Mouse (Mus musculus) limb, embryonic 13.5 days (tissue): ENCODE results near the gene Hs2st1. TPM values are rescaled to one million over a fixed set of nuclear protein-coding genes. Genes with fewer than 3 reads are reported as not detected.

Experiments
- ATAC-seq: fragments of 200-750 bp; cut with Nextera tagmentation; 2 replicates; pipeline ENCODE4 v1.8.0; 2017; ENCODE audit warnings: low read depth, moderate number of reproducible peaks, moderate TSS enrichment; ENCODE audit not compliant: low FRiP score
- H3K27ac ChIP-seq: fragments of 300-500 bp; sonication (generic); 2 replicates; pipeline ENCODE4 v1.5.1; 2015; ENCODE audit warnings: inconsistent platforms, mild to moderate bottlenecking, moderate library complexity
- H3K27me3 ChIP-seq: fragments of 300-500 bp; sonication (generic); 2 replicates; pipeline ENCODE4 v1.6.1; 2015; ENCODE audit warnings: mild to moderate bottlenecking, inconsistent platforms
- H3K36me3 ChIP-seq: fragments of 300-500 bp; sonication (generic); 2 replicates; pipeline ENCODE4 v1.6.1; 2015; ENCODE audit warnings: inconsistent platforms, mild to moderate bottlenecking, moderate library complexity
- H3K4me1 ChIP-seq: fragments of 300-500 bp; sonication (generic); 2 replicates; pipeline ENCODE4 v1.6.1; 2015; ENCODE audit warnings: inconsistent platforms
- H3K4me2 ChIP-seq: fragments of 300-500 bp; sonication (generic); replicated peaks from 2 replicates; pipeline ENCODE4 v1.6.1; 2015; ENCODE audit warnings: inconsistent platforms, mild to moderate bottlenecking, moderate library complexity
- H3K4me3 ChIP-seq: fragments of 300-500 bp; sonication (generic); 2 replicates; pipeline ENCODE4 v1.5.1; 2015; ENCODE audit warnings: moderate library complexity, mild to moderate bottlenecking, inconsistent platforms
- H3K9ac ChIP-seq: fragments of 300-500 bp; sonication (generic); 2 replicates; pipeline ENCODE4 v1.6.1; 2015; ENCODE audit warnings: mild to moderate bottlenecking, inconsistent platforms
- H3K9me3 ChIP-seq: fragments of 300-500 bp; sonication (generic); 2 replicates; pipeline ENCODE4 v1.6.1; 2016; ENCODE audit warnings: inconsistent platforms
- WGBS: fragments of 180-500 bp; shearing (Covaris S2); methylation state at CpG from one replicate; pipeline ENCODE4 v1.1.7; 2015; 5-methylcytosine and 5-hydroxymethylcytosine counted together
- polyA plus RNA-seq: library from polyadenylated mRNA; unstranded; fragments of >200 nt; fragmentation: Nextera tagmentation; extraction: Ambion mirVana; gene quantifications from 2 replicates; pipeline ENCODE4 v1.2.1, GENCODE M21; 2015

Gene Hs2st1
- polyA plus RNA-seq, 1 experiment from 2014 or later = 16.0 TPM

- ATAC-seq = no peak
- H3K9ac ChIP-seq = no peak overlapping the region
- H3K9me3 ChIP-seq = no peaks in the 10 kb centered on the region
- H3K36me3 ChIP-seq = no peaks in the 10 kb centered on the region
- no peak overlapping the region for H3K27ac ChIP-seq
- WGBS = 76% methylated on average over 22 of the region's 22 CpGs
- H3K4me2 ChIP-seq = no peak overlapping the region
- no peak overlapping the region for H3K4me3 ChIP-seq
- H3K4me1 ChIP-seq = peaks cover 33% of the 10 kb centered on the region
- no peaks in the 10 kb centered on the region for H3K27me3 ChIP-seq
These were observed 8.3 kb downstream of the Hs2st1 start for GRCm38 (mm10) chr3:144561511-144562250.

- Histone ChIP-seq H3K9me3 (no peaks in the 10 kb centered on the region), H3K9ac (no peak overlapping the region), H3K4me1 (peaks cover 38% of the 10 kb centered on the region), H3K4me2 (peak overlapping the region; percentile 32), H3K27ac (peak overlapping the region; percentile 44; the same call in 1 of the 2 replicates), H3K4me3 (no peak overlapping the region), H3K27me3 (no peaks in the 10 kb centered on the region), H3K36me3 (no peaks in the 10 kb centered on the region)
- ATAC-seq = peak; percentile 44
- 43% methylated on average over 5 of the region's 5 CpGs for WGBS
These were observed 11.7 kb downstream of the Hs2st1 start for GRCm38 (mm10) chr3:144558274-144558673.

GRCm38 (mm10) chr3:144556625-144557324 lies 13.2 kb downstream of the Hs2st1 start:
- H3K4me3 ChIP-seq = peak overlapping the region; percentile 15
- no peaks in the 10 kb centered on the region for H3K36me3 ChIP-seq
- no peaks in the 10 kb centered on the region for H3K9me3 ChIP-seq
- 7% methylated on average over 16 of the region's 16 CpGs for WGBS
- H3K4me2 ChIP-seq = peak overlapping the region; percentile 50
- ATAC-seq = no peak
- peak overlapping the region; percentile 35; the same call in 1 of the 2 replicates for H3K9ac ChIP-seq
- H3K4me1 ChIP-seq = peaks cover 47% of the 10 kb centered on the region
- no peak overlapping the region for H3K27ac ChIP-seq
- H3K27me3 ChIP-seq = no peaks in the 10 kb centered on the region

GRCm38 (mm10) chr3:144555144-144555543 lies 14.8 kb downstream of the Hs2st1 start:
- peaks cover 50% of the 10 kb centered on the region for H3K4me1 ChIP-seq
- WGBS = 91% methylated on average over 7 of the region's 7 CpGs
- no peak overlapping the region for H3K9ac ChIP-seq
- H3K27ac ChIP-seq = no peak overlapping the region
- H3K4me2 ChIP-seq = no peak overlapping the region
- H3K9me3 ChIP-seq = no peaks in the 10 kb centered on the region
- no peaks in the 10 kb centered on the region for H3K27me3 ChIP-seq
- no peaks in the 10 kb centered on the region for H3K36me3 ChIP-seq
- ATAC-seq = no peak
- H3K4me3 ChIP-seq = no peak overlapping the region

GRCm38 (mm10) chr3:144554503-144554902 lies 15.5 kb downstream of the Hs2st1 start:
- Histone ChIP-seq H3K4me2 (no peak overlapping the region), H3K9me3 (no peaks in the 10 kb centered on the region)

GRCm38 (mm10) chr3:144553942-144554341 lies 16.0 kb downstream of the Hs2st1 start:
- H3K27me3 ChIP-seq = no peaks in the 10 kb centered on the region
- no peak overlapping the region for H3K9ac ChIP-seq
- H3K9me3 ChIP-seq = no peaks in the 10 kb centered on the region
- no peak overlapping the region for H3K4me2 ChIP-seq
- H3K4me3 ChIP-seq = no peak overlapping the region
- no peak for ATAC-seq
- no peaks in the 10 kb centered on the region for H3K36me3 ChIP-seq
- 66% methylated on average over 7 of the region's 7 CpGs for WGBS
- peaks cover 42% of the 10 kb centered on the region for H3K4me1 ChIP-seq
- no peak overlapping the region for H3K27ac ChIP-seq

More at GRCm38 (mm10) chr3:144554503-144554902, 15.5 kb downstream of the Hs2st1 start:
- Histone ChIP-seq H3K4me1 (peaks cover 47% of the 10 kb centered on the region), H3K27ac (no peak overlapping the region), H3K36me3 (no peaks in the 10 kb centered on the region), H3K4me3 (no peak overlapping the region), H3K9ac (no peak overlapping the region), H3K27me3 (no peaks in the 10 kb centered on the region)
- 74% methylated on average over 9 of the region's 9 CpGs for WGBS
- no peak for ATAC-seq

- H3K9ac ChIP-seq = no peak overlapping the region
- WGBS = 73% methylated on average over 4 of the region's 4 CpGs
- no peaks in the 10 kb centered on the region for H3K36me3 ChIP-seq
- no peak overlapping the region for H3K4me3 ChIP-seq
- peak overlapping the region; percentile 58; the same call in 1 of the 2 replicates for H3K27ac ChIP-seq
- no peak overlapping the region for H3K4me2 ChIP-seq
- H3K9me3 ChIP-seq = no peaks in the 10 kb centered on the region
- H3K27me3 ChIP-seq = no peaks in the 10 kb centered on the region
- H3K4me1 ChIP-seq = peaks cover 30% of the 10 kb centered on the region
- ATAC-seq = no peak
These were observed 18.6 kb downstream of the Hs2st1 start for GRCm38 (mm10) chr3:144551416-144551815.

- no peaks in the 10 kb centered on the region for H3K9me3 ChIP-seq
- no peak overlapping the region for H3K4me2 ChIP-seq
- H3K27ac ChIP-seq = no peak overlapping the region
- no peaks in the 10 kb centered on the region for H3K27me3 ChIP-seq
- H3K4me3 ChIP-seq = no peak overlapping the region
- 88% methylated on average over 5 of the region's 5 CpGs for WGBS
- H3K4me1 ChIP-seq = peaks cover 35% of the 10 kb centered on the region
- ATAC-seq = no peak
- no peaks in the 10 kb centered on the region for H3K36me3 ChIP-seq
- H3K9ac ChIP-seq = no peak overlapping the region
These were observed 19.3 kb downstream of the Hs2st1 start for GRCm38 (mm10) chr3:144550659-144551058.

- Histone ChIP-seq H3K27me3 (no peaks in the 10 kb centered on the region), H3K4me1 (peaks cover 41% of the 10 kb centered on the region), H3K27ac (no peak overlapping the region), H3K4me3 (no peak overlapping the region), H3K36me3 (no peaks in the 10 kb centered on the region), H3K4me2 (no peak overlapping the region), H3K9me3 (no peaks in the 10 kb centered on the region), H3K9ac (no peak overlapping the region)
- no peak for ATAC-seq
- 87% methylated on average over 5 of the region's 5 CpGs for WGBS
These were observed 19.9 kb downstream of the Hs2st1 start for GRCm38 (mm10) chr3:144550036-144550435.

GRCm38 (mm10) chr3:144548186-144548845 lies 21.7 kb downstream of the Hs2st1 start:
- Histone ChIP-seq H3K36me3 (no peaks in the 10 kb centered on the region), H3K4me3 (no peak overlapping the region), H3K27ac (no peak overlapping the region), H3K4me2 (no peak overlapping the region), H3K9me3 (no peaks in the 10 kb centered on the region), H3K4me1 (peaks cover 42% of the 10 kb centered on the region), H3K9ac (no peak overlapping the region), H3K27me3 (no peaks in the 10 kb centered on the region)
- no peak for ATAC-seq
- WGBS = 88% methylated on average over 7 of the region's 7 CpGs

GRCm38 (mm10) chr3:144546490-144546889 lies 23.5 kb downstream of the Hs2st1 start:
- Histone ChIP-seq H3K27me3 (no peaks in the 10 kb centered on the region), H3K4me3 (no peak overlapping the region), H3K36me3 (no peaks in the 10 kb centered on the region), H3K27ac (peak overlapping the region; percentile 44; the same call in 1 of the 2 replicates), H3K9me3 (no peaks in the 10 kb centered on the region), H3K4me2 (no peak overlapping the region), H3K4me1 (peaks cover 42% of the 10 kb centered on the region), H3K9ac (no peak overlapping the region)
- no peak for ATAC-seq
- 62% methylated on average over 4 of the region's 4 CpGs for WGBS

- Histone ChIP-seq H3K4me3 (no peak overlapping the region), H3K4me2 (no peak overlapping the region), H3K4me1 (peaks cover 42% of the 10 kb centered on the region), H3K27me3 (no peaks in the 10 kb centered on the region), H3K27ac (no peak overlapping the region), H3K9me3 (no peaks in the 10 kb centered on the region), H3K9ac (no peak overlapping the region), H3K36me3 (no peaks in the 10 kb centered on the region)
- no peak for ATAC-seq
- WGBS = 30% methylated on average over 4 of the region's 4 CpGs
These were observed 24.1 kb downstream of the Hs2st1 start for GRCm38 (mm10) chr3:144545832-144546231.
